Mouse (Mus musculus): ENCODE data around the gene Galnt14.

Galnt14 gene

DNA sequence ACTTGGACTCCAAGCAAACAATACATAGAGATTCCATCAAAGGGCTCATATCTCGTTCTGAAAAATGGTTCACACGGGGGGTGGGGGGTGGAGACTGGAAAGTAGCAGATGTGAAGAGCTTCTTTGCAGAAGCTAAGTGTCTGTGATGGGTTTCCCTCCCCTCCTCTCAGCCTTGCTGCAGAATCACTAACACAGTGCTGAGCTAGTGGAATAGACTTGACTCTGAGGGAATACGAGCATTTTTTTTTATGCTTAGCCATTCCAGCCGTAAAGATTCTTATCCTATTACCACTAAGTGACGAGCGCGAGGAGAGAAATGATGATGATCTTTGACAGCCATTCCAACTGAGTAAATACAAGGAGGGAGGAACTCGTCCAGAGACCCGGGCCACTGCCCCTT, 142.0 kb downstream of the Galnt14 start:
- DNase-seq, result no peak

DNA sequence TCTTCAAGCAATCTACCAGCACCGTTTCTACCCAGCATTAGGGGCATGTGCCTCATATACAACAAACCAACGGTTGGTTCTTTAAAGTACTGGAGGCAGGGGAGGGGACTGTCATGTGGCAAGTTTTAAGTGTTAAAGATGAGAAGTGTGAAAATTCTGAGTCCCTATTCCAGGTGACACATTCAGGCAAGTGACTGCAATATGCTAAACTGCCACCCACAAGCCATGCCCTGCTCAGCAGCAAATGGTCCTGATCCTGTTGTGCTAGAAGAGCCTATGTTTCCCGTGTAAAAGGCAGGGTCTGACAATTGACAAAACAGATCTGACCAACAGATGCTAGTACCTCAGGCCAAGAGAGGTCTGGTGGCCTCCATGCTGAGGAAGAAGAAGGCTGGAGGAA, 149.1 kb downstream of the Galnt14 start:
- no peak for DNase-seq

DNA sequence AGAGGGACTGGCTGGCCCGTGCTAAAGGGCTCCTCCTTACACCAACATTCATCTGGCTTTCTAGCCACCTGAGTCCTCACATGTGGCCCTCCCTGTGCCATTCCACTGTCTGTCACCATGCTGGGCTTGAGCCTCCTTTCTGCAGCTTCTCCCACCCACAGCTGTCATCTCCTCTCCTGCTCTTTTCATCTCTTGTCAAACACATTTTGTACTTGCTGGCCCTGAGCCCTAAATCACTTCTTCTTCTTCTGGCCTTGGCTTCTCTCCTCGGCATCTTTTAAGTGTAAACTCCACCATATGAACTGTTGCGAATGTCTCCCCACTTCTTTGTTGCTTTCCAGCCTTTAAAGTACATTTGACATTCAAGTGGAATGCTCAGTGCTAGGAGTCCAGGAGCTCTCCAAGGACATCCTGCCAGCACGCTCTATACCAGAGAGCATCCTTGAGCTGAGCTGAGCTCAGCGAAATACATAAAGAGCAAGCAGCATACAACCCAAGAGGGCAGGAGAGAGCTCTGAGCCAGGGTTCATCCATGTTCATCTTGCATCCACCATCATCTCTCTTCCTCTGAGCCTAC, 150.0 kb downstream of the Galnt14 start:
- DNase-seq, result no peak

DNA sequence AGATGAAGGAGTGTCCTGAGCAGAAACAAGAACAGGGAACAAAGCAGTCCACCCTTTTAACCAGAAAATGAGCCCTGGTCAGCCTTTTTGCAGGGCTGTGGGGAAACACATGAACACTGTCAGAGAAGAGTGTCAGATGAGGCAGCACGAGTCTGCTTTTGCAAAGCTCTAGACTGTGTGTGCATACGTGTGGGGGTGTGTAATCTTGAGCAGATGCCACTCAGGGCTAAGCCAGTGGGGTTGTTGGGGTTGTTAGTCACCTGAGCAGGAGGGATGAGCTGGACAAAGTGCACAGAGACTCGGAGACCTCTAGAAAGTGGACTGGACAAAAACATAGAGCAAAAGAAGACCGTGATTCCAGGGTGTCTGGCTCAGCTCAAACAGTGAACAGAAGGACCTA, 150.8 kb downstream of the Galnt14 start:
- DNase-seq, result no peak

DNA sequence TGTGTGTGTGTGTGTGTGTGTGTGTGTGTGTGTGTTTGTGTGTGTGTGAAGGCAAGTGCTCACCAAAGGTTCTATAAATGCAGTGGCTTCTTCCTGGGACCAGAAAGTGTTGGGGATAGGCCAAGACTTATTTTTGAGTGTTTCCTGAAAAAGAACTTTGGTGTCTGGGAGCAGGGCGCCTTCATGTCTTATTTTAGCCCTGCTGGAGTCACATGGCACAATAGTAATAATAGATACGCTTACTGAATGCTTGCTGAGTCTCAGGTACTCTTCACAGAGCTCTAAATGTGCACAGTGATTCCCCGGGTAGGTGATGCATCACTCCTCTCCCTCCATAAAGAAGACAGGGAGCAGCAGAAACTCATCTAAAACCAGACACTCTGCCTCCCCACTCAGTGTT, 153.2 kb downstream of the Galnt14 start:
- DNase-seq, result no peak

DNA sequence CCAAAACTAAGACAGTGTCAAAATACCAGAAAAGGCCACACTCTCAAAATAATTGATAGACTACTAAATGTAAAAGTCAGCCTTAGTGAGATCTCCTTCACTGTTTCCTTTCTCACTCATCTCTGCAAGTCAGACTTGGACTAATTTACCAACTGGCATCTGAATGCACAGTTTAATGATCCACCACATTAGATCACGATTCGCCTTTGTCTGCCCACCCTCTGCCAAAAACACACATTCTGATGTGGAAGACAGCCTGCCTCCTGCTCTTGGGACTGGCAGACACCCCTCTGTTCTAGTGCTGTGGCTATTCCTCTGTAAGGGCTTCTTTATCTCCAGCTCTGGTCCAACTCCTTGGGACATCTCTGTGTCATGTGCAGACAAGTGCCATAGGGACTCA, 153.8 kb downstream of the Galnt14 start:
- peak; percentile 17 for DNase-seq

DNA sequence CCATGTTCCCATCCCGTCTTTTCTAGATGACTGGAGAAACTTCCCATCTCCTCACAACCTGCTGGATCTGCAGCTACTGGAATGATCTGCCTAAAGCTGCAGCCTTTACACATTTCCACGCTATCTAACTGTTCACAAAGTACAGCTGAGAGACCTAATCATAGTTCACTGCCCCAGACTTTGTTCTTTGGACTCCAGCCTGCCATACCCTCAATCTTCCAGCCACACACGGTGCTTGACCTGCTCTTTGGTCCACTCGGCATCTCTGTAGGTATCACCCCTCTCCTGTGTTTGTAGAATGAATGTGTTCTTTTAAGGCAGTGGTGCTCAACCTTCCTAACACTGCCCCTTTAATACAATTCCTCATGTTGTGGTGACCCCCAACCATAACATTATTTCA, 155.6 kb downstream of the Galnt14 start:
- DNase-seq, result peak; percentile 39

DNA sequence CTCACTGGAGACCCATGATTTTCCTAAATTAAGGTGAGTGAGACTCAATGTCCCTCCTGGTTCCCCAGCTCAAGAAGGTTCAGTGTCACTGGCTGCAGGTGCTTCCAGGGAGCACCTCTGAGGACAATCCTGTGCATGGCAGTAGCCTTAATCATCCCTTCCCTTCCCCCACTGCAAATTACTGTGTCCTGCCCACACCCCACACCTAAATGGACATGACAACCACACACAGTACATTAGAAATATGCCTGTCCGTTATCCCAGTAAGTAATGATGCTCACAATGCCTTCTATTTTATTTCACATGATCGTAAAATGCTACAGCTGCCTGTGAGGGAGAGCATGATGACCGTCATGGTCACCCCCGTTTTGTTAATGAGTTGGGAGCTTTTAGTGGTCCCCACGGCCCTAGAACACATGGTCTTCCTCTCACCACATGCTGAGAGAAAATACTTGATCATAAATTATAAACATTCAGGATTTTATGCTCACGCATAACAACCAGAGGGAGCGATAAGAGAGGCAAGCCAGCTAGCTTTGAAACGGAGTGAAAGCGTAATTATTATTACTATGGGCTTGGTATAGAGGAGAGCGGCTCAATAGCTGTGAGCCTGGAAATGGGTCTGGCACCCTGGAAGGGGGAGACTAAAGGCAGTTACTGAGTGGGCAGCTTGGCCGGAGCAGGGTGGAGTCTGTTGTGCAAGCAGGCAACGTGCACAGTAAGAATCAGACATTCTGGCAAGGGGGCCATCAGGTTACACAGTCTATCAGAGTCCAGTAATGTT, 161.3 kb downstream of the Galnt14 start:
- peak; percentile 29 for DNase-seq

DNA sequence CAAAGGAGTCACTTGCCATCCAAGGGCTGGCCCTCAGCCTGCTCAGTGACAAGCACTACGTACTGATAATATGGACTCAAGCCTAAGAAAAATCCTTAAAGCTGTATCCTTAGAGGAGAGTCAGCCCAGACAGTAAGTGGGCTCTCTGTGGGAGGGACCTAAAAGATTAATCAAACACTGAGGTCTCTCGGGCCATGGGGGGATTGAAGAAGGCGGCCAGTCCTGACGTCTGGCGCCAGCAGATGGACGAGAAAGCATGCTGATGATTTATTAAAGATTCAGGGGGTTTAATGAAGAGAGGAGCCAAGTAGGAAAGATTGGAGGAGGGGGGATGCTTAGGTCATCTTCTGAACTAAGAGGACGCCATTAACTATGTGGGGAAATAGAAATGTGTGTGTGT, 162.1 kb downstream of the Galnt14 start:
- DNase-seq, result peak; percentile 37

DNA sequence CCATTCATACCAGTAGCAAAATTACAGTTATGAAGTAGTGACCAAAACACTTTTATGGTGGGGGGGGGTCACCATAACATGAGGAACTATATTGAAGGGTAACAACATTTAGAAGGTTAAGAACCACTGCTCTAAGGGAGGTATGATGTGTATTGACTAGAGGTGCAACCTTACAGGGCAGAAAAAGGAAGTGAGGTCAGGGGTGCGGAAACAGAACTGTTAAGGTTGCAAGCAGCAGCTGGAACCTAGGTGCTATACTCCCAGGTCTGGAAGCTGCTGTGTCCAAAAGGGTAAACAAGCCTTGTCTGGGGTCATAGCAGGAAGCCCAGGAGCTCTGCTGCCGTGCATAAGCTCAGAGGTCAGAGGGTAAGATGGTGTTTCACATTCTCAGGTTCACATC, 162.8 kb downstream of the Galnt14 start:
- no peak for DNase-seq

DNA sequence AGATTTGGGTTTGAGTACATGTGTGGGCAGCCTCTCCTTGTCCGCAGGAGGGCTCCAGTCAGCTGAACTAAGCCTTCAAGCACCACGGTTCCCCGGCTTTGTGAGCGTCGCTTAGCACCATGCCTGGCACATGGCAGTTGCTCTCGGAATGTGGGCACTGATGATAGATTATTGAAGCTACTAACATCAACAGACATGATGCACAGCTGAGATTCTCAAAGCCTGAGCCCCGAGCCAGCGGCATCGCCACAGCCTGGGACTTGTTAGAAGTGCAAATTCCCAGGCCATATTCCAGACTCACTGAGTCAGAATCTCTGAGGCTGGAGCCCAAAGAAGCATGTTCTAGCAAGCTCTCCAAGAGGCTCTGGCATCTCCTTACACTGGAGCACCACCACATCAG, 168.3 kb downstream of the Galnt14 start:
- DNase-seq, result no peak

DNA sequence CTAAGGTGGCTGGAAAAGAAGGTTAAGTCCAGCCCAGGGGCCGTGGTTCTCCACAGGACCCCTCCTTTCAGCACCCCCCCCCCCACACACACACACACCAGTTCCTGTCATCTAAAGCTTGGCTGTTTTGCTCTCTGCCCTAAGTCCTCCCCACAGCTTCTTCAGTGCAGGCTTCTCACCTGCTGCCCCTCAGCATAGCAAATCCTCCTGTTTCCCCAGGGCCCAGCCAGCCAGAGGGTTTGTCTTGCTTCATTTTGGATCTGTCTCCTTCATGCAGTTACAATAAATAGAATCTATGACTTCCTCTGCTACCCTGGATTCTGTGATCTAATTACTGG, 169.1 kb downstream of the Galnt14 start:
- DNase-seq, result no peak

DNA sequence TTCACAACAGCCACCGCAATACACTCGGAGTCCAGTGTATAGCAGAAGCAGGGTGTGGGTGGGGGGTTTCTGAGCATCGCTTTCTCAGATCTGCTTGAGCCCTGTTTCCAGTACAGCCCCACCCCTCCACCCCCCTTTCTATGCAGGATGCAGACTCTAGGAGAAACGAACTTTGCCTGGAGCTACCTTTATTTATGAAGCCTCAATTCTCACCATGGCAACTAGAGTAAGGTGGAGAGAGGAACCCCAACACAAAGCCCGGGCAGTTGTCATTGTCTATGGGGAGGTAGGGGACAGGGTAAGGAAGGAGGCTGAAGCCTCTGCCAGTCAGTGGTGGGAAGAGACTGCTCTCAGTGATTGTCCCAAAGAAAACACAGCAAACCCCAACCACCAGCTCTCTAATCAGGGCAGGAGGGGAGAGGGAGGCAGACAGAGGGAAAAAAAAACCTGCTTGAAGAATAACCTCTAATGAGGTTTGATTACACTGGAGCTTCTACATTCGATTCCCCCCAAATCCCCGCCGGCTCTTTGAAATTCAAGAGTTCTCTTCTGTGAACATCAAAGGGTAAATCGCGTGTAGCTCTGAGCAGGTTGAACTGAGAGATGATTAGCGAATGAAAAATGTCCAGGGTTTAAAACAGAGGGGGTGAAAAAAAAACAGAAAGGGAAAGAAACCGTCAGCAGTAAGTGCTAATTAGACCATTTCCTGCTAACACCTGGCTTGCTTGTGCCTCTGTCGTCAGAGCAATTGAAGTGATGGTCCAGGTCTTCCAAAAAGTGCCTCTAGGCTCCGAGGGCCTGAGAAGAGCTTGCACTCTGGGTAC, 169.6 kb downstream of the Galnt14 start:
- no peak for DNase-seq

DNA sequence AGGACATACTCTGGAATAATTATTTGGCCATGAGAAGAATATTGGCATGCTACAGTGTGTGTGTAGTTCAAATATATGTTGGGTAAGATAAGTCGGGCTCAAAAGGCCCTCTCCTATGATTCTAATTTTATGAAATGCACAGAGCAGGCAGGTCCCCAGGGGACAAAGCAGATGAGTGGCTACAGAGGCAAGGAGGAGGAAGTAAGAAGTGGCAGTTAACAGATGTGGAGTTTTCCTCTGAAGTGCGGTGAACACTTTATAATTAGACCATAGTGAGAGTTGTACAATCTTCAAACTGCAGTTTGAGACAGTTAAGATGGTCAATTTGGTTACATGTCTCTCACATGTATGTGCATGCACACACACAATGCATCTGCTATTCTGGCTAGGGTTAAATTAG, 178.4 kb downstream of the Galnt14 start:
- DNase-seq, result no peak

DNA sequence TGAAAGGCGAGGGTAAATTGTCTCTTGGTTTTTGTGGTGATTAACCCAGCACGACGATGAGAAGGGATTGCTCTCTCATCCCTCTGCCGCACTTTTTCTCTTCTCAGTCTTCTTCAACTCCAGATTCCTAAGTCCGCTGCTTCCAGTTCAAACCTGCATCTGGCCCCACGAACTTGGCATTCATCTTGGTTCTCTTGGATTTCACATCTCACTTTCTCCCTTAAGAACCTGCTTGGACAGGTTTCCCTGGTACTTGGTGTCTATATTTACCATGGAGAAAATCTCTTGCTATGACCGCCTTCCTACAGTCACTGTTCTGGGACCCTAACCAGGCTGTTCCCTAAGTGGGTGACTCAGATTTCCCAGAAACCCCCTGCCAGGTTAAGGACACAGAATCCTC, 188.1 kb downstream of the Galnt14 start:
- DNase-seq, result no peak

DNA sequence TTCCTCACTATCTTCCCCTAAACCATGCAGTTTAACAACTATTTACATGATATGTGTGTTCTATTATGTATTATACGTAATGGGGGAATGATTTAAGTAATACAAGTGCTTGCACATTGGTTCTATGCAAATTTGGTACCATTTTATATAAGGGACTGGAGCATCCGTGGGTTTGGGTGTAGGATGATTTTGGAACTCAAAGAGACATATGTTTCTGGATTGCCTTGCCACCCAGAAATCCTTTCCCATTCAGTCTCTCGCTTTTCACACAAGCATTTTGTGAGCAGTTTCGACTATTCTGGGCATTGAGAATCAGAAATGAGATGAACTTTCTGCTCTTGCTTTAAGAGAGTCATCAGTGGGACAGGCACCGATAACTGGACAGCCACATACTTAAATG, 190.9 kb downstream of the Galnt14 start:
- no peak for DNase-seq

DNA sequence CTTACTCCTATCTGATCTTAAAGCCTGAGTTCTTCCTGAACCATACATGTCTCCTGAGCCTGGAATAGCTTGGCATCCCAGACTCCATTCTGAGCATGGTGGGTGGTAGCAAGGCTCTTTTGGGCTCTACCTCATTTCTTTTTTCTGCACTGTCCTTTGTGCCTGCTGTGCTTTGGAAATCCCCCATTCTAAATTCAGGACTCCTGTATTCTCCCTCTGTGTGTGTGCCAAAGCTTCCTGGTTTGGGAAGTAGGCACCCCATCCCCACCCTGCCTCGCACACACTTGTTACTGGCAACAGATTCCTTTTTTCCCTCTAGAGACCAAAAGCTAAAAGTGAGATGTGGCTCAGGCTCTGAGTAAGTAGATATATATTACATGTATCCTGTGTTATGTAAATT, 191.9 kb downstream of the Galnt14 start:
- DNase-seq, result no peak

DNA sequence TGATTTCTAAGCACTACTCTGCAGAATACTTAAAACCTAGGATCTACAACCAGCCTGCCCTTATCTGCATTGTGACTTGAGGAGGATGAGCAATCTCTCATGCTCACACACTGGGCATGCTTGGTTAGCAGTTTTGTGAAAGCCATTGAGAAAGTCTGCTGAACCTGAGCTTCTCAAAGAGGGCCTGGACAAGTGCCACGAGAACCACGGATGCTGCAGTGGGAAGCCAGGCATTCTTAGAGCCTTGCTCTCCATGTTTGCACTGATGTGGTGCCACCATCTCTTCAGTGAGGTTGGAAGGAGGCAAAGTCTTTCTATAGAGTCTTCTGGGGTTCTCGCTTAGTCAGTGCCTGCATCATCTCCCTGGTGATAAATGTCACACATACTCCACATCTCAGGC, 194.7 kb downstream of the Galnt14 start:
- no peak for DNase-seq

DNA sequence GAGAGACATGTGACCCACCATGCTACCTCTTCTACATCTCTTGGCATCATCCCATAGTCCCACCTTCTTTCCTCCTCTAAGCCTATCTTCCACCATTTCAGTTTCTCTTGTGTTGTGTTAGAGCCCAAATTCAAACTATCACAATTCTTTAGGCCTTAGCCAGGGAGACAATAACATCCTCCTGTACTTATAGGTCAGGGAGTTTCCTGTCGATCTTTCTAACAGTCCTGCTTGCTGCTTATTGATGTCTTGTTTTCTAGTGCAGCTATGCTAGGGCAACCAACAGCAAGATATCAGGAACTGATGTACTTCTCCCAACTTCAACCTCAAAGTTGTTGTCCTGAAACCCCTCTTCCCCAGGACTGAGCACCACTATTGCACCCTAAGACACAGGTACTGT, 195.4 kb downstream of the Galnt14 start:
- DNase-seq, result no peak

DNA sequence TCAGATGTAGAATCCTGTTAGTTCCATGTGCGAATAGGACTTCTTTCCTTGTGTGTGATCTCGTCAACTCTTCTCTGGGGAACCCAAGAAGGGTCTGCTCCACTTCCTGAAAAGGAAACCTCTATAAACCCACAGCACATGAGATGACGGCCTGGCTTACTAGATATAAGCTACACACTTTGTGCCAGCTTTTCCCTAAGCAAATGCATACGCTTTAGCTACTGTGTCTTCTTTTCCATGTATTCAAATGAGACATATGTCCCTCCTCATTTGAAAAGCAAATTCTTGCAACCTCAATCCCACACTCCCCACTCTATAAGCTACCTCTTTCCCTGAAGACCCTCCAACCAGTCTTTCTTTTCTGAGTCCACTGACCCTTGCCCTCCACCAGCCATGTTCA, 196.0 kb downstream of the Galnt14 start:
- no peak for DNase-seq

DNA sequence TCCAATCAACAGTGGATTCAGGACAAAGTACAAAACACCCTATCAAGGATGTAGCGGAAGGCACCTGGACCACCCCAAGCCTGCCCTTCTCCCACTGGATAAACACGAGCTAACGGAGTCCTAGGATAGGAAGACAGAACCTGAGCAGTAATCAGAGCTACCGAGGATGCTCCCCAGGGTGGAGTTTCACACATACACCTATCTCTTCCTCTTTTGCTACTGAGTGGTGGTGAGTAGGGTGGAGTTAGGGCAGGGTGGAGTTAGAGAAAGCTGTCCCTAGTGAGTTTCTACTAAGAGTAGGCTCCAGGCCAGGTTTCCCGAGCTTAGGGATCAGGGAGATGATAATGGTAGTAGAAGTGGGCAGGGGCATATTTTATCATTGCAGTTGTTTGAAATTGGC, 197.4 kb downstream of the Galnt14 start:
- DNase-seq, result no peak

DNA sequence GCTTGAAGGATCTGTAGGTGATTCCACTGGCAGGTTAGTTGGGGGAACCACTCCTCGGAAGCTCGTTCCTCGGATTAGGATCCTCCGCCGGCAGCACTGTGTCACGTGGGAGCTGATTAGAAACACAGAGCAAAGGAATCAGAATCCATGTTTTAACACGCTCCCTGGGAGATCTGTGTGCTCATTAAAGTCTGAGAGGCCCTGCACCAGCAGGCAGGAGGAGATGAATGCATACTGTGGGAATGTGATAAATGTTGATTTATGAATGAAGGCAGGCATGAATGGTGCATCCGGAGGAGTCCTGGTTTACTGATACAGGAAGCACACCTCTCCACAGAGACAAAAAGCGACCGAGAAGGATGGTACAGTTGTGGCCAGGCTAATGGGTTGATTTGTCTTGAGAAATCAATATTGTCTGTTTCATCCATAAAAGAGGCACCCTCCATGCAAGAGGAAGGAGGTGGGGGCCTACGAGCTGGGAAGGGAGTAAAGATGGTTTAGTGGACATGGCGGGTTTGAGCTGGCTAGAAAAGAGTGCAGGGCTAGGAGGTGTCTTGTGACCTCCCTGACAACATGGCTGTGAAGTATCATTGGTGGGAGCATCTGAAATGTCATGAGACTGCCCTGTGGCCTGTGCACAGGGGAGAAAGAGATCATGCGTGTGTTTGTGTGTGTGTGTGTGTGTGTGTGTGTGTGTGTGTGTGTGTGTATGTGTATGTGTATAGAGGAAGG, 202.3 kb downstream of the Galnt14 start:
- no peak for DNase-seq

DNA sequence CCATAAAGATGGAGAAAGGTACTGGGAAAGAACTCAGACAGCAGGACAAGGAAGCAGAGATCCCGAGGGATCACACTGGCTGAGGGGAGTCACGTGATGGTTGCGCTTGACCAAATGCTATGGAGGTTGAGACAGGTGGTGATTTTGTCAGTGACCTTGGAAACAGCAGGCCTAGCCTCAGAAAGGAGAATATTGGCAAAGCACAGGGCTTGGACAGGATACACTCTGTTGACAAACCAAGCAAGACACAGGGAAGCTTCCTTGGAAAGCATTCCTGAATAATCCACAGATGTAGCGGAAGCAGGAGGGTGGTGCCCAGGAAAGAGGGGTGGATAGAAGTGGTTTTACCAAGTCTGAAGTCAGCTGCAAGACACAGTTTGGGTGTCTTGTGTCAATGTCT, 206.1 kb downstream of the Galnt14 start:
- DNase-seq, result no peak

DNA sequence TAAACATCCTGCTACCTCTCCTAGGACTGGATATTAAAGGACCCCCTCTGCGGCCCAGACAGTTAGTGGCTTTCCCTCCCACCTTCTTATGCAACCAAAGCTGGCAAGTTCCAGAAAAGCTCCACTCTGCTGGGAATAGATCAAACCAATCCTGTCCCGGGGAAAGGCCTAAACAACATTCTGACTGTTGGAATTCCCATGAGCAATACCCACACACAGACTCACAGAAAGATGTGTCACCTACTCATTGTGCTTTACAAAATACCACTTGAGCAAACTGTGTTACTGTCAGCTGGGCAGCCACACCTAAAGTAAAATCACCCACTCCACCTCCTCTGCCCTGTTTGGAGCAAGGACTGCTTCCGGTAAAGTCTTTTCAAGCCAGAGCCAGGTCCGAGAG, 207.6 kb downstream of the Galnt14 start:
- no peak for DNase-seq

Measured in kidney, postnatal 14 days (tissue).